Mouse (Mus musculus) T-cell, adult 2 months (primary cell): ENCODE results near the gene Lrmda.

Experiments
- DNase-seq: peaks from one replicate; pipeline ENCODE4 v3.0.0; 2022; ENCODE audit warnings: low spot score

The Lrmda gene

GRCm38 (mm10) chr14:22326218-22326964 is 306.9 kb downstream of the Lrmda start:
- DNase-seq = no peak

DNA sequence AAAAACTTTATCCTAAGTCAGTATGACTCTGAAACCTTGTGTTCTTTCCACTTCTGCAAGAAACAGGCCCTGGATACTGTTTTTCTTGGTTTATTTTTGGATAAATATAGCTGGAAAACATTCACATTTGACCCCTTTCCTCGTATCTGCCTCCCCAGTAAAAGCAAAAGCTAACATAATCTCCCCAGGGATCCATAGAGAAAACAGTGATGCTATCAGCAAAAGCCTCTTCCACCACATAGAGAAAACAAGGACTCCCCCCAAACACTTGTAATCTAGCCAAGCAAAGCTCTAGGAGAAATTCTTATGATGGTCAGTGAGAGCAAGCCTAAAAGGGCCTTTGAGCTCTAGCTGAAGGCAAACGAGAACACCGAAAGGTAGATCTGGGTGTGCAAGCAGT is 309.7 kb downstream of the Lrmda start:
- DNase-seq = no peak

DNA sequence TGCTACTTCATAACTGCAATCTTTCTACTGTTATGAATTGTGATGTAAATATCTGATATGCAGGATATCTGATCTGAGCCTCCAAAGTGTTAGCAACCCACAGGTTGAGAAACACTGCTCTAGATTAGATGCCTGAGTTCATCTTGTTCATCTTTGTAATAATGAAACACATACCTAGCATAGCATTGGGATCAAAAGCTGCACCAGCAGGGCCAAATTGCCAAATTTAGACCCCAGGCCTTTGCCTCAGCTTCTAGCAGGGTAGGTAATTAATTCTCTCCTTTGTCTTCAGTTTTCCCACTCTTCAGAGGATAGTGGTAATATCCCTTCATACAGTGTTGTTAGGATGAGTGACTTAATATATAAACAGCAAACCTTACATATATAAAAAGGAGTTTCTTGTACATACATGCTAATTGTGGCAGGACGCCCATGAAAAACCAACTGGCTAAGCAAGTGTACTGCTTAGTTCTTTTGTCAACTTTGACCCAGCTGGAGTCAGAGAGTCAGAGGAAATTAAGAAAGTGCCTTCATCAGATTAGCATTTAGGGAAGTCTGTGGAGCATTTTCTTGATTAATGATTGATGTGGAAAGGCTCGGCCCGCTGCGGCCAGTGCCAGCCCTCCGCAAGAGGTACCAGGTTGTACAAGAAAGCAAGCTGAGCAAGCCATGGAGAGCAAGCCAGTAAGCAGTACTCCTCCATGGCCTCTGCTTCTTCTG is 315.7 kb downstream of the Lrmda start:
- DNase-seq = no peak

DNA sequence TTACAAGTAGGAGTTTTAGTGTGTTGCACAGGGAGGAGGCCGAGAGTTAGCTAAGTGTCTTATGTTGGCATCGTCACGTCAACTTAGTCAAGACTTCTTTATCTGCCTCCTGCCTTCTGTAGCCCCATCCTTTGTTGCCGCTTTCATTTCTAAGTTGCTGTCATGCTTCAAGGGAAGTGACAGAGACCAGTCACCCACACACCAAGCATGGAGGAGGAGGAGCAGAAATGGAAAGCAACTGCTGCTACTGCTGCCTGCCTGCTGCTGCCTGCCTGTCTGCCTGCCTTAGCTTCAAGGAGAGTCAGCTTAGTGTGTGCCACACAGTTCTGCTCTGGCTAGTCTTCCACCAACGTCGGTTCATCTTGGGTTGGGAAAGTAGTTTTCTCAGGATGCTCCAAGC is 319.7 kb downstream of the Lrmda start:
- no peak for DNase-seq

DNA sequence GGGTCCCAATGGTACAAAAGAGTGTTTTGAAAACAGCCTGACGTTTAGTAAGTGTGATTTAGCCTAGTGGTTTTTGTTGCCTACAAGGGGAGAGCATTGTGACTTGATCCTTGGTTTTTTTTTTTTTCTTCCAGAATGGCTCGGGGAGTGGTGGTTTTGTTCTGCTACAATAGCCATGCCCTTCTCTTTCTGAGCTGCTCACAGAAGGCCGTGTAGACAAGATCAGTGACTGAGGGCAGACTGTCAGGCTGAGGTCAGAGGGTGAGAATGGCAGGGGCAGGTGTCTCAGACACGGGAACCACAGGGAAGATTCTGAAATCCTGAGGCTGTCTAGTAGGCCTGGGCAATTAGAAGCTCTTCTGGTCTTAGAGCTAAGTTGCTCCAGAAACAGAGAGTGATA is 323.8 kb downstream of the Lrmda start:
- DNase-seq = no peak

- DNase-seq = no peak
These were observed 325.7 kb downstream of the Lrmda start for GRCm38 (mm10) chr14:22345248-22345647.

GRCm38 (mm10) chr14:22353626-22354025 is 334.1 kb downstream of the Lrmda start:
- DNase-seq = no peak

- no peak for DNase-seq
These were observed 335.5 kb downstream of the Lrmda start for GRCm38 (mm10) chr14:22354769-22355574.

- no peak for DNase-seq
These were observed 338.5 kb downstream of the Lrmda start for GRCm38 (mm10) chr14:22357991-22358503.

- no peak for DNase-seq
These were observed 344.7 kb downstream of the Lrmda start for GRCm38 (mm10) chr14:22364010-22364748.

DNA sequence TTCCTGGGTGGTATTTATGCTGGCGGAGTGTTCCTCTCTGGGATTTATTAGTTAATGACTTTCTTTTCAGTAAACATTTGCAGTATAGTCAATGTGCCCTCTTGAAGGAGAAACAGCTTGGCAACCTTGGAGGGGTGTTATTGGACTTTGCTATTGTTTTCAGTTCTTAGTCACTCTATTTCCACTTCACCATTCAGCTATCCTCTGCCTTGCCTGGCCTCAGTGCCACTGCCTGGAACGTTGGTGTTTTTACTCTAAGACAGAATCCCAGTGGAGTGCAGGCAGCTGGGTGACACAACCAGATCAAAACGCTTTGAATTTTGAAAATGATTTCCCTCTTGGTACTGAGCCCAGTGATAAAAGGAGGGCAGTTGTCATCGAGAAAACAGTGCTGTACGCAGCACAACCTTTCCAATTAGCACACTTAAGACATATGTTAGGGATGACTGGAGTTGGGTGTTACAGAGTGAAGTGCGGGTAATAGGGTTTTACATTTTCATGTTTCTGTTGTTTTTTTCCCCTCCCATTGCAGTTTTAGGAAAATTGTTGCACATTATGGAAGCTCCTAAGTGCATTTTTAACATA is 345.4 kb downstream of the Lrmda start:
- DNase-seq = no peak

GRCm38 (mm10) chr14:22367615-22368014 is 348.1 kb downstream of the Lrmda start:
- DNase-seq = no peak

GRCm38 (mm10) chr14:22371136-22371535 is 351.6 kb downstream of the Lrmda start:
- no peak for DNase-seq

DNA sequence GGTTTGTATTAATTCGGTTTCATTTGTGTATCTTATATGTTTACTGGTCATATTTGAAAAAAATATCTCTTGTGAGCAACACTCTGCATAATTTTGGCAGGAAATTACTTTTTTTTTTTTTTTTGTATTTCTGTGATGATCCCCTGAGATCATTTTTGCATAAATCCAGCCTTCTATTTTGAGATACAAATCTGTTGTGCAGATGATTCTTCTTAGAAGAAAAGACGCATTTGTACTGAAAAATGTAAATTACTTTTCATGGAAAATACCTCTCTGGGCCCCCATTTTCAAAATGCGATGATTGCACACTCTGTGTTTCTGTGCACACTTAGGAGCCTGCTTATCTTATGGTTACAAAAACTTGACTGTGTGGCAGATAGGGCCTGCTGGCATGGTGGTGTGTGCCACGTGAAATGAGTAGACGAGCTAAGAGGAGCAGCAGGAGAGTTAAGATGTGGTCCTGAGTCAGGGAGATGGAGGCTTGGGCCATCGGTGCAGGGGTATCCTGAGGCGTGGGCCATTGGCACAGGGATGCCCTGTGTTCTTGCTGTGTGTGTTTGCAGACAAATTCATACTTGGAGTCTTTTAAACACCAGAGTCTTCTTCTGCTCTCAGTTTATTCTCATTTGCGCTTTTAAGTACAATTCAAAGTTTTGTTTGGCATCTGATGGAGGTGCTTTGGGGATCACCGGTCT is 353.3 kb downstream of the Lrmda start:
- DNase-seq = no peak

DNA sequence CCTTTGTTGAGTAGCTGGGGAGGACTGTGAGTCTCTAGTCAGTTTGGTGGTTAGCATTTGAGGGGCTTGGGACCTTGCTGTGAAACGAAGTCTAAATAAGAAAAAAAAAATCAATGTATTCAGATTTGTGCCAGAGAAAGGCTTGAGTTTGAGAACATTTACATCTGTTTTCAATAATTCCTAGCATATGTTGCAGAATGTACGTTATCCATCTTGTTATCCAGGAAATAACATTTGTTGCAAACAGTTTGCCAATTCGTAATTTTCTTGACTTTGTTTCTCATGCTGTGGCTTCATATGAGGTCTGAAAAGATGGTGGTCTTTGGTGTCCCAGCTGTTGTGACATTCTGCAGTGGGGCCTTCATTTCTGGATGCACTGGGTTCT is 353.8 kb downstream of the Lrmda start:
- DNase-seq = no peak

DNA sequence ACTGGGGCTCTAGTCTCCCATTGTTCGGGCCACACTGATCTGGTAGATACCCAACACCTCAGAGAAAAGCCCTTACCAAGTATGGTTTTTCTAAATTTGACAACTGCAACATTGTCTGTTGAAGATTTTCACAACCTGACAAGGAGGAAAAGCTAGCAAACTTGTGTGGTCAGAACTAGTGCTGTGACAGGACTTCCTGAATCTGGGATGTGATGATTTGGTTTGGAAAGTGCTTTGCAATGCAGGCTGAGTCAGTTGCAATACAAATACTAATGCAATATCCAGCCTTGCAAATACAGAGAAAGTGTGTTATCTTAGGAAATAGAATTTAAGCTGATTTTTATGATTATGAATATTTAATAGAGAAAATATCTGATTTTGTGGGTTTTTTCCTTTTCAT is 357.6 kb downstream of the Lrmda start:
- DNase-seq = no peak

GRCm38 (mm10) chr14:22382101-22382500 is 362.6 kb downstream of the Lrmda start:
- no peak for DNase-seq

DNA sequence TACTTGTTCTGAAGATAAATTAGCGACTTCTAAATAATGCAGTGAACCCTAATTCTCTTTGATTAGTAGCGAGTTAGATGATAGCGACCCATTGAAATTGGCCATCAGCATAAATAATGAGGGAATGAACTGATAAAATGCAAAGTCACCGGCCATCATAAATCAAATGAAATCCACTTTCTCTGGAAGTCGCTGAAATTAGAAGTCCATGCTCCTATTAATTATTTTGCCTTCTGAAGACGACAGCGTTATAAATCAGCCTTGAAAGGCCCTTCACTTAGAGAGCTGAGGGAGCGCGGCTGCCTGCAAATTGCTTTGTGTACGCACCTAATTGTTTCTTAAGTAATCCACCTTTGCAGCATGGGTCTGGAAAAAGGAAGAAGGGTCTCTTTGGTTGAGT is 374.1 kb downstream of the Lrmda start:
- DNase-seq = no peak

DNA sequence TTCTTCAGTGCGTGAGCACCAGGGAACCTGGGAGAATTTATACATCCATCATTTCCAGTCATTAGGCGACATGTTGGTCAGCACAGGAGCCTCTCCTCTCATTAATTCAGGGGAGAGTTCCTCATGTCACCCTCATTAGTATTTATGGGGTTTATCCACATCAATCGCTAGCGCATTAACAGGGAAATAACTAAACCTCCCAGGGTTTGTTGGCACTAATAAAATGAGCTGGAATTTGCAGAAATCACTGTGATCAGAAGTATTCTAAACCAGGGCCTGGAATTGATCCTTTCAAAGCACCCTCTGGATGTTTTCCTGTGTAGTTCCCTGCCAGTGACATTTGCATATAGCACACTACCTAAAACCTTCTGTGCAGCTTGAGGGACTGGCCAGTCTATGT is 382.9 kb downstream of the Lrmda start:
- no peak for DNase-seq

DNA sequence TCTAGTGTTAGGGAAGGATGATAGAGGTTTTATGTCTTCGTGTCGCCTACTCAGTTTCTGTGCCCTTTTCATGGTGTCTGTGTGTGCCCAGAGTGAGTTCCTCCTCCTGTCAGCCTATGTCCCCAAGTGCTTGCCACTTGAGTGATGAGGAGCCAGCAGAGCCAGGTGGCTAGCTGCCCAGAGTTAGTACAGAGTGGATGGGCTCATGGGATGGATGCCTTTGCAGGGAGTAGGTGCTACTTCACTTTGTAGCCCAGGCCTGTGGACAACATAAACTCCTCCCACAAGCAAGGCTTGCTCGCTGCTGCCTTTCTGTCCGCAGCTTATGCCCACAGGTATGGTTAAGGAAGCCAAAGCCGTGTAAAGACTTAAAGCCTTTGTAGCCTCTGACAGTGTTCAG is 387.1 kb downstream of the Lrmda start:
- no peak for DNase-seq

- no peak for DNase-seq
These were observed 391.3 kb downstream of the Lrmda start for GRCm38 (mm10) chr14:22410826-22411225.
